Mouse (Mus musculus) G1E-ER4 (cell line): ENCODE data around the gene Gpr135. TPM values are rescaled to one million over a fixed set of nuclear protein-coding genes. Genes with fewer than 3 reads are reported as not detected.

Source experiments
- GATA1 ChIP-seq: IDR thresholded peaks from one replicate; pipeline ENCODE4 v1.8.0; 2012; ENCODE audit warnings: low read length, inconsistent platforms
- polyA plus RNA-seq: library from polyadenylated mRNA; stranded (reverse); fragments of >175 nt; gene quantifications from 2 replicates; pipeline ENCODE4 v1.2.3, GENCODE M21; 2012

The Gpr135 gene
- polyA plus RNA-seq, 1 experiment = not detected

GRCm38 (mm10) chr12:72020285-72020684, 50.6 kb downstream of the Gpr135 start:
- no peak for TF ChIP-seq GATA1

Other genes starting within 250 kb of the Gpr135 start
- 29.0 and 37.2 TPM in 2 replicates for gene Daam1, start 240.0 kb downstream of the Gpr135 start, polyA plus RNA-seq
- gene L3hypdh, start 14.3 kb upstream of the Gpr135 start, polyA plus RNA-seq = 0.57 and 1.1 TPM in 2 replicates
- 4.9 and 6.5 TPM in 2 replicates for gene Jkamp, start 14.5 kb upstream of the Gpr135 start, polyA plus RNA-seq
- not detected in 2 replicates for gene Ccdc175, start 113.9 kb upstream of the Gpr135 start, polyA plus RNA-seq